Comparison of ENCODE assay signal across 25 mouse cellular contexts in the genomic region with DNA sequence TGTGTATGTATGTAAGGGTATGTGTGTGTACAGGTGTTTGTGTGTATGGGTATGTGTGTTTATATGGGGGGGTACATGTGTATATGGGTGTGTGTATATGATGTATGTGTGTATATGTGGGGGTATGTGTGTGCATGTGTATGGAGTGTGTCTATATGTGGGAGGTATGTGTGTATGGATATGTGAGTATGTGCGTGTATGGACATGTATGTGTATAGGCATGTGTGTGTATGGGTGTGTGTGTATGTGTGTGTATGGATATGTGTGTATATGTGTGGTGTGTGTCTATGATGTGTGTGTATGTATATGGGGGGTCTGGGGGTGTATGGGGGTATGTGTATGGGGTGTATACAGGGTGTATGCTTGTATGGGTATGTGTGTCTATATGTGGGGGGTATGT. TPM values are rescaled to one million over a fixed set of nuclear protein-coding genes. Genes with fewer than 3 reads are reported as not detected.
"Had no signal": no experiment of that assay in that cellular context is flagged by ENCODE, and none has a peak within 500 bp of the region (broad histone marks: within the 10 kb centered on the region; RNA-seq: fewer than 3 reads in every experiment).

No protein-coding gene starts in this region.

- H3K27ac ChIP-seq: kidney, postnatal 0 days; limb, embryonic 15.5 days; lung, embryonic 15.5 days; midbrain, embryonic 10.5 days; neural tube, embryonic 12.5 days; neural tube, embryonic 15.5 days had no signal

- H3K9me3 ChIP-seq: limb, embryonic 15.5 days; liver, embryonic 13.5 days; lung, embryonic 15.5 days; megakaryocyte, embryonic 14.5 days; neural tube, embryonic 12.5 days; neural tube, embryonic 15.5 days had no signal

- H3K27me3 ChIP-seq: limb, embryonic 15.5 days; liver, embryonic 13.5 days; lung, embryonic 15.5 days; neural tube, embryonic 12.5 days; neural tube, embryonic 15.5 days had no signal

- DNase-seq: kidney, adult 2 months; kidney, postnatal 25 days; layer of hippocampus, adult 9-11 months; liver, embryonic 13.5 days; lung, adult 18-20 months; lung, postnatal 10 days; lung, postnatal 36 days; midbrain, embryonic 14.5 days; right cerebral cortex, adult 18-20 months; right cerebral cortex, postnatal 14 days; right cerebral cortex, postnatal 4 days; thymus, adult 18-20 months; thymus, postnatal 36 days had no signal

- H3K4me3 ChIP-seq: layer of hippocampus, adult 2 months; limb, embryonic 15.5 days; liver, embryonic 13.5 days; lung, embryonic 15.5 days; megakaryocyte, embryonic 14.5 days; midbrain, embryonic 10.5 days; neural tube, embryonic 12.5 days; neural tube, embryonic 15.5 days had no signal

- ATAC-seq: intestine, embryonic 16.5 days had no signal

- H3K36me3 ChIP-seq: limb, embryonic 15.5 days; liver, embryonic 13.5 days; lung, embryonic 15.5 days; midbrain, embryonic 10.5 days; neural tube, embryonic 12.5 days; neural tube, embryonic 15.5 days had no signal

- H3K4me2 ChIP-seq: limb, embryonic 15.5 days; lung, embryonic 15.5 days; neural tube, embryonic 12.5 days; neural tube, embryonic 15.5 days had no signal

- H3K4me1 ChIP-seq: megakaryocyte, embryonic 14.5 days; neural tube, embryonic 12.5 days had no signal

- H3K9ac ChIP-seq: limb, embryonic 15.5 days; liver, embryonic 13.5 days; lung, embryonic 15.5 days; neural tube, embryonic 12.5 days; neural tube, embryonic 15.5 days had no signal

RNA-seq across cellular contexts. Expression of gene Tectb, which starts 52.1 kb away (rescaled TPM):
- polyA plus RNA-seq: kidney, embryonic 14.5 days; large intestine, adult 2 months; limb, embryonic 11.5 days; limb, embryonic 15.5 days; liver, embryonic 13.5 days; lung, embryonic 15.5 days; midbrain, embryonic 10.5 days; neural tube, embryonic 12.5 days; neural tube, embryonic 15.5 days had no signal
